Mouse (Mus musculus): ENCODE measurements around the gene Arid5a.

The Arid5a gene

DNA sequence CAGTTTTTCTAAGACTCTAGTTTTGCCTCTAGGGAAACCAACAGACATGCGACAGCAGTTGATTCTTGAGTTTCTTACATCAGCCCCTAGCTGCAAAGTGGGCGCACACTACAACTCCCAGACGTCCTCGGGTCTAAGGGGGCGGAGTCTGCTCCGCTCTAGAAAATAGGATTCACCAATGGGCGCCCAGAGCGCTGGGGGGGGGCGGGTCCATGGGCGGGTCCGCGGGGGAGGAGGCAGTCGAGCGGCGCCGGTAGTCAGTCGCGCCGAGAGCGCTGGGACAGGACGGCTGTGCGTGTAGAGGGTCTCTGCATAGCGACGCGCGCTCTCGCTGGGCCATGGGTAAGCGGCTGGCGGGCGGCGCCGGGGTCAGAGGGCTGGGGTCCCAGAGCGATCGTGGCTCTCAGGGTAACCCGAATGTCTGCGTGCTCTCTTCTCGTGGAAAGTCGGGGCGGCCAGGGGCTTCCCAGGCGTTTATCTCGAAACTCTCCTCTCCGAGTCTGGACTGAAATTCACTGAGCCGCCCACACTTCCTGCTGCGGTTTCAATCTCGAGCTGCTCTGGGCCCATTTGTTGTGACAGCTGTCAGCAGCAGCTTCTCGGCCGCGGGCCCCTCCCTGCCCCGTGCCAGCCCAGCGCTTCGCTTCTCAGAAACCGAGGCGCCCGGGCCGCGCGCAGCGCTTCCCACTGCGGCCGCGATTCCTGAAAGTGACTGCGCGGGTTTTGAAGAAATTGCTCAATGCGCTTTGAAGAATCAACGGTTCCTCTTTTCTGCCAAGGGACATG, at the start of gene Arid5a:
Arid5a (plus strand) TSS at position 239 of the 786 bp plus-strand sequence.
- peak; percentile 86 to 92 for DNase-seq

DNA sequence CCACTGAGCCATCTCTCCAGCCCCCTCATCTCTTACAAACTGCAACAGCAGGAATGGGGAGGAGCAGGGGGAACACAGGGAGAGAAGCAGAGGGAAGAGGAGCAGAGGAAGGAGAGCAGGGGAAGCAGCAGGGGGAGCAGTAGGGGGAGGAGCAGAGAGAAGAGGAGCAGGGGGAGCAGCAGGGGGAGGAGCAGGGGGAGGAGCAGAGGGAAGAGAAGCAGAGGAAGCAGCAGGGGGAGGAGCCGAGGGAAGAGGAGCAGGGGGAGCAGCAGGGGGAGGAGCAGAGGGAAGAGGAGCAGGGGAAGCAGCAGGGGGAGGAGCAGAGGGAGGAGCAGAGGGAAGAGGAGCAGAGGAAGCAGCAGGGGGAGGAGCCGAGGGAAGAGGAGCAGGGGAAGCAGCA, 48.9 kb upstream of the Arid5a start:
- DNase-seq: no peak

DNA sequence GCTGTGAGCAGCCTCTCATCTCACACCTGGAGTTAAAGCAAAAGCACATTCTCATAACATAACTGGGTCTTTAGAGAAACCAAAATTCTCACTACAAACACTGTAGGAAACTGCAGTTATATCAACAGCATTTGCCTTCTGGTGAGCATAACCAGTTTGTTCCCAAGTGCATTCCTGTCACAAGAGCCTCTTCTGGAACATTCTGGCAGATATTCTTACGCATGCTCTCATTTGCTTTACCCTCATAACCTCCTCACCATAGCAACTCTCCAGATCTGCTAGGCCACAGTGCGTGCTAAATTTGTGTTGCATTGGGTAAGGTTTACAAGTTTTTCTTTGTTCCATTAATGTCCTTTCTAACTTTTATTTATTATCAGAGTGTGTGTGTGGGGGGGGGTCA, 48.3 kb upstream of the Arid5a start:
- DNase-seq: no peak

DNA sequence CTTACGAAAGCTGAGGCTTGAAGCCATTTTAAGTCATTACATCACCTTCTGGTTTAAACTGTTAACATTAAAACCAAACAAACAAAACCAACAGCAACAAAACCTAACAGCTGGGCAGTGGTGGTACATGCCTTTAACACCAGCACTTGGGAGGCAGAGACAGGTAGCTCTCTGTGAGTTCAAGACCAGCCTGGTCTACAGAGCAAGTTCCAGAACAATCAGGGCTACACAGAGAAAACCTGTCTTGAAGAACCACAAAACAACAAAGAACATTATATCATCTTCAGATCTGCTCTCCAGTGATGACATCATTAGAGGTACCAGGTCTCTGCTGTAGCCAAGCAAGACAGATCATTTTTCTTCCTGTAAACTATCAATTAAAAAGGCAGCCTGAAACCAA, 47.1 kb upstream of the Arid5a start:
- no peak for DNase-seq

DNA sequence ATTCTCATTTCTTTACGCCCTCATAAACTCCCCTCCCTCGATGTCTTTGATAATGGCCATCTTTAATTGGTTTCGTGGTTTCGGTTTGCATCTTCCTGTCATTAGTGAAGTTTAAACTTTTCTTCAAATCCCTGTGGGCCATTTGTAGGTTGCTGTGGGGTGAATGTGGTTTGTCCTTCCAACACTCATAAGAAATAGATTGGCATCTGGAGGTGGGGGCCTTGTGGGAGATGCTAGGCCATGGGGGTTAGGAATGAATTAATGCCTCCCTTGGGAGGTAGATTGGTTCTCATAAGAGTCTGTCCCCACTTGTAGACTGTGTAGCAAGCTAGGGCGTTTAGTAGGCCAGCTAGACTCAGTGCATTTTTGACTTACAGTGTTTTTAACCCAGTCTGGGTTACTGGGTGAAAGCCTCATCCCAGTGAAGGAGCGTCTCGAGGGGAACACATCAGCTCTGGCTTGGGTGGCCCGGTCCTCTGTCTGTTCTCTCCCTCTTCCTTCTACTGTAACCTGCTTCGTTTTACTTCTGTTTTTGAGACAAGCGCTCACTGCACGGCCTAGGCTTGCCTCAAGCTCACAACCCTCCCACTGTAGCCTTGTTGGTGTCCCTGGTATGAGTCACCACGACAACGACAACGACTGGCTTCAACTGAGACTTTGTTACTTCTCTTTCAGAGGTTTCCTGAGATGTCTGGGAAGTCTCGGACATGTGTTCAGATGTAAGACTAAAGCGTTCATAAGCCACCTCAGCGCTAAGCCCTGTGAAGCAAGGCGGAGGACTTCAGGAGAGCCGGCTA, 45.6 kb upstream of the Arid5a start:
- DNase-seq: no peak

DNA sequence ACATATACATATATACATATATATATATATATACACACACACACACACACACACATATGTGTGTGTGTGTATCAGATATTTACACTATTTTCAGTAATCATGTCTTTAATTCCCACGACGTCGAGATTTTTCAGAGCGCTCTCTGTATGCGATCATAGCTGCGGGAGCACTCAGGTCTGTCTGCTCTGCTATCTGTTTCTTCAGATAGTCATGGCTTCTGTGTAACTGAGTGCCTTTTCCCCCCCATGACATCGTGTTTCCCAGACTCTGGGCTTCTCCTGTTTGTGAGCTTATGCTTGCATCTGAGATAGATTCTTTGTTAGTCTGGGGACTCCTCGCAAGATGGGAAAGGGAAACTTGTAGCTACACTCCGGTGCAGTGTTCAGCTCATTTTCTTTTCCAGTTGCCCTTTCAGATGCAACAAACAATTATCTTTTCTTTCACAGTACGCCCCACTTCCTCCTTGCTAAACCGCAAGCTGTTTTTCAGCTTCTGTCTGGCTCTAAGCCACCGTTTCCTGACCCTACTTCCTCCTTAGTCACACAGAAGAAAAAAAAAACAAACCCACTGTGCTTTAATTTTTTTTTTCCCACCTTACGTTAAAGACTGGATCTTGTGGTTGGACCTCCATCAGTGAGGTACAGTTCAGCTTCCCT, 43.6 kb upstream of the Arid5a start:
- DNase-seq: no peak

DNA sequence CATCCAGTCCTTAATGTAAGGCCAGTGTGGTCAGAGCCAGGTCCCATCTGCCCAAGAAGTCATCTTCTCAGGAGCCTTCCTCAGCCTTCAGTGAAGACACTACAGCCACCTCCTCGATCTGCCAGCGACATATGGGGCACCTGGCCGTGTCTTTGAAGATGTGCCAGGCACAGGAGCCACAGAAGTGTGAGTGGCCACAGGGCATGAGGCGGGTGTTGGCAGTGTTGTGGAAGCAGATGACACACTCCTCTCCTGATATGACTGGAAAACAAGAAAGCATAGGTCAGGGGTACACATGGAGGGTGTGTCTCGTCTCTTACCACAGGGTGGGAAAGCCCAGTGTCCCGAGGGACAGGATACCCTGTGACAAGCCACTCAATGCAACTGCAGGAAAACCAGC, 41.2 kb upstream of the Arid5a start:
- DNase-seq: peak; percentile 90 to 91

DNA sequence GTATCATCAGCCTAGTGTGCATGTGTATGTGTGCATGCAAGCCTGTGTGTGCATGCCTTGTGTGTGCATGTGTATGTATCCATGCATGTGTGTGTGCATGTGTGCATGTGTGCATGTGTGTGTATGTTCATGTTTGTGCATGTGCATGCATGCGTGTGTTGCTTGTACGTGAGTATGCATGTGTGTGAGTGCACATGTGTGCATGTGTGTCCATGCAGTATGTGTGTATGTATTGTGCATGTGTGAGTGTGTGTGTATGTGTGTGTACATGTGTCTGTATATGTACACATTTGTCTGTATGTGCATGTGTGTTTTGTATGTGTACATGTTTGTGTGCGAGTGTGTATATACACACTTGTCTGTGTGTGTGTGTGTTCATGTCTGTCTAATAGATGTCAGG, 39.9 kb upstream of the Arid5a start:
- no peak for DNase-seq

DNA sequence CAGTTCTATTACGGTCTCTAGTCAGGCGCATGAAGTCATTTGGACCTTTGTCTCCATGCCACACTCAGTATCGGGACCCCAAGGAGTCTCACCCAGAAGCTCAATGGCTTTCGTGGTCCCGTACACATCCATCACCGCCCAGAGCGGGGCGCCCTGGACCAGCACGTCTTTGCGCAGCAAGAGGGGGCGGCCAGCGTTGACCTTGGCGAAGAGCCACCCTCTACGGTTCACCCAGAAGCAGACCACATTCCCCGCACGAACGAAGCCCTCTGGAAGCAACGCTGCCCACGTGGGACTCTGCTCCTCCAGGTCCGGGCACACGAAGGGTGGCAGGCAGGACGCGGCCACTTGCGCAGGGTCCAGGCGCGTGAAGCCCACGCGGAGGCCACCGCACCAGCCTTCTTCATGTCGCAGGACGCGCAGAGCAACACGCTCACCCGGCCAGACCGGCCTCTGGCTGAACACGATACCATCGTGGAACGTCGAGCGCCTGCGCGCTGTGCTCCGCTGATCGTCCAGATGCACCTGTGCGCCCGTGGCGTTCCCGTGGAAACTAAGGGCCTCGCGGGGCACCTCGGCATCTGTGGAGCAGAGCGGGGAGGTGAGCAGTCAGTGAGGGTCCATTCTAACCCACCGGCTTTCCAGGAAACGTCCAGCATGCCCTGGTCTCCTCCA, 38.3 kb upstream of the Arid5a start:
- DNase-seq: peak in 1 of 2 experiments; percentile 19

DNA sequence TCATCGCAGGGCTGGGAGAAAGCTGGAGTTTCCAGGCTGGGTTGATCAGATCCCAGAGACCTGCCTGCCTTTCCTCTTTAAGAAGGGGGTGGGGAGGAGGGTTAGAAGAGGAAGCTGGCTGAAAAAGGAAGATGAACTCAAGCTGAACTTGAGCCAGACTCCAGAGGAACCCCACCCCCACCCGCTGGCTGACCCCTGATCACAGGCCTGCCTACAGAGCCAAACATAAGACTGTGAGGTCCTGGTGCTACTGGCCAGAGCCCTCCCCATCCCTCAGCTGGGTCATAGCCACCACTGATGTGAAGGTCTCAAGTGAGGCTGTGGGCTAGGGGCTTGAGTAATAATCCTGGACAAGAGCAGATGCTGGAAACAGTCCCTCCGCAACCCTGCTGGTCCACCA, 36.9 kb upstream of the Arid5a start:
- DNase-seq: no peak

DNA sequence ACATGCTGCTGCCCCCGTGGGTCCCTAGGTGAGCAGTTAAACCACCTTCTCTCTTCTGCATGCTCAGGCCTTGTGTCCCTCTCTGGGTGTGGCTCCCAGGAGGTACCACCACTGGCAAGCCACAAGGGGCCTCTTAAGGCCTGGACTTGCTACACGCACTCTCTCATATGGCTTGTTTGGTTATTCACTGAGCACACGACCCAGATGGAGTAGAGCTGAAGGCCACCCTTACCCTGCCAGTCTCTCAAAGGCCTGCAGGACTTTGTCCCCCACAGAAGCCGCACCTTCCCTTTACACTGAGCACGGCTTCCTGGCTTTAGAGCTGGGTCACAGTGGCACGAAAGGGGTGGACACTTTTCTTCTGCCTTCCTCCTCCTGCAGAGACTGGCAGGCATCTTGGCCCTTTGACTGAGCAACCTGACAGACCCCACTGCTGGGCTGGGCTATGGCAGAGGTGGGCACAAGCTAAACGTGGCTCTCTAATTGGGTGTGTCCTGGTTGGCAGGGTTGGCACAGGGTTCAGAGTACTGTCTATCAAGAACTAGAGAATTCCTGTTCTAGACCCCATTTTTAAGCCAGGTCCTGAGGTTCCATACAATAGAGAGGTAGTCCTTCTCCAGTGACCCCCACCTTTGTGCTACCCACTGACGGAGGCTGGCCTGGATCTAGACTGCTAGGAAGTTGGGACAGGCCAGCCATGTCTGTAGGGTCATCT, 35.9 kb upstream of the Arid5a start:
- DNase-seq: no peak

DNA sequence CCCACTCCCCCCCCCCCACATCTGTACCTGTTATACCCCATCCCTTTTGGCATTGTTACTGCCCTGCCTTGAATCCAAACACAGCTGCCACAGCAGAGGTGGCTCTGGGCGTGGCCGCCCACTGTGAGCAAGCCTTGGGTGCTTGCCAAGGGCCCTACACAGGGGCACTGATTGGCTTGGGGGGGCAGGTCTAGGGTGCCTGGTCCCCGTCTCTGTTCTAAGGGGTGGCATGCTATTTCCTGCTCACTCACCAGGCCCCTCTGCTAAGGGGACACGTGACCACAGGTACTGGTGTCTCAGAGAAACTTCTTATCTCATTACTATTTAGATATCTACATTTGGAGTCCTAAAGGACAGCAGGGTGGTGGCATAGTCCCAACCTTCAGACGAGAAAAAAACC, 35.0 kb upstream of the Arid5a start:
- no peak for DNase-seq

DNA sequence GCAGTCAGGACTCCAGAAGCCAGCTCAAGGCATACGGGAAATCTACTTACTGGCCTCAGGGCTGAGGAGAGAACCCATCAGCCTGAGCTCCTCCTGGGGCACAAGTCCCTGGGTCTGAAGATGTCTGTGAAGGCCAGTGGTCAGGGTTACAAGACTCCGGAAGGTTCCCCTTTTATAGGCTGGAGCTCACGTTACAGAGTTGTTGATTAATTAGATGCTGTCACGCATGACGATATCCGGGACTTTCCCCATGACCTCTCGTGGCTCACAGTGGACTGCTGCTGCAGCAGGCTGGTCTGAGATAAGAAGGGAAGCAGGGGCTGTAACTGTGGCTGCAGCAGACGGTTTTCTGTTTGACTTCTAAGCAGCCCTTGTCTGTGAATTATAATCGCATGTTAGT, 34.2 kb upstream of the Arid5a start:
- no peak for DNase-seq

DNA sequence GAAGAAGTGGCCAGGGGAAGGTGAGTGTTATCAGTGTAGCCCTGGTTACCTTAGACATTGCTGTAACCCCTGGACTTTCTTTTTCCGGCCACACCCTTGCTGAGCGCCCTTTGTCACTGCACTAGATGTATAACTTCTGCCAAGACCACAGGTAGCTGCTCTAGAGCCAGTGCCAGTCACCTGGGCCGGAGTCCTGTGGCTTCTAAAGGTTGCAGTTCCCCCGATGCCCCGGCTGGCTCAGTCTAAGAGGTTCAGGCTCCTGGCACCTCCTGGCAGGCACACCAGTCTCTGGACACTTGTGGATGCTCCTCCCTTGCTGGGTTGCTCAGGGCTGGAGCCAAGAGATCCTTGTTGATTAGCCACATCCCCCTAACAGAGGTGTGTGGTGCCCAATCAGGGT, 33.1 kb upstream of the Arid5a start, which contains the start of gene Neurl3:
Neurl3 (minus strand) TSS at position 225 of the 400 bp plus-strand sequence.
- DNase-seq: no peak

DNA sequence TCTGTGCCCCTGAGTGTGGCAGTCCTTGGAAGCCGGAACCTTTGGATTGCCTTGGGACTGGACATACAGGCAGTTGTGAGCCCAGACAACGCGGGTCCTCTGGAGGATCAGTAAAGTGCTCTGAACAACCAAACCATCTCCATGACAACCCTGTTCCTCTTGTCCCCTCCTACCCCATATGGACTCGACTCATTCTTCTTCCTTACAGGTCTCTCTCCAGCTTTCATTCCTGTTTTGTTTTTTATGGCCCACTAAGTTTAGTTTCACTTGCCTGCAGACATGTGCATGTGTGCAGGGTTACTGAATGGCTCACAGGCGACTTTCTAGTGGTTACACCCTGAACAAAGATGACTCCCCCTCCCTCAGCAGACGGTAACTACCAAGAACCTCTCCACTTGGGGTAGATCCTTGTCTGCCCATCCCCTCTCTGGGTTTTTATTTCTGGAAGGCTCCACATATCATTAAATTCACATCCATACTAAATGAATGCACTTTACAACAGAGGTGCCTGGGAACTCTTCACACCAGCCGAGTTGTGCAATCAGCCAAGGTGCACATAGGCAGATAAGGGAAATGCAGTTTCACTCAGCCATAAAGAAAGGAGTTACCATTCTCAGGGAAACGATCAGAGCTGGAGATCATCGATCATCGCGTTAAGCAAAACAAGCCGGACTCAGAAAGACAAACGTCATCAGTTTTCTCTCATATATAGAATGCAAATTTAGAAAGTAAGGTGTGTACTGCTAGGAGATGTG, 31.7 kb upstream of the Arid5a start:
- no peak for DNase-seq

DNA sequence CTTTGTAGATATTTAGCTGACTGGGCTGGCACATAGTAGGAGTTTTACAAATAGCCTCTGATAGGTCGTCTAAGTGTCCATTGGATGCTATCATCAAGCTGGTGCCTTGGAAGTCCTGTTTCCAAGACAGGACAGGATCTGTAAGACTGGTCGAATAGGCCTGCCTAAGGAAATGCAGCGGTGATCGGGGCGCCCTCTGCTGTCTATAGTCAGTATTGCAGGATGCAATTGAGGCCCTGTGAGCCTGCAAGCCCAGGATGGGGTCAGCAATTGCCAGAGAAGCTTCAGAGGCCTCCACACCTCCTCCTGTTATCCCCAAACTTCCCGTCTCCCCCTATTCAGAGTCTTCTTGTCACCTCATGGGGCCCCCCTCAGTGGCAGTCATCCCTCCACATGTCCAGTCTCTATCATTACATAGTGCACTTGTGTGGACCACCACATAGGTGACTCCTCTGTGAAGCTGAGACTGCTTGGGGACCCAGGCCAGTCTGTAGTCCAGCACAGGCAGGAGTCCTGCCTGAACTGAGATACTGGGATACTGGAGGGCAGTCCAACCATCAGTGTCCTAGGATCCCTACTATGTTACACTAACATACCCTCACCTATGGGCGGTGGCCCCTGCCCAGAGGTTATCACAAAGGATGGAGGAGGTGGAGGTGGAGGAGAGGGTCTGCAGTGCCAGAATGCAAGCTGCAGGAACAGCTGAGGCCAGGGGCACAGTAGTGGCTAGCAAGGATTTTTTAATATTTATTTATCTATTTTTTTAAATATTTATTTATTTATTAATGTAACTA, 30.1 kb upstream of the Arid5a start:
- peak; percentile 86 to 90 for DNase-seq

DNA sequence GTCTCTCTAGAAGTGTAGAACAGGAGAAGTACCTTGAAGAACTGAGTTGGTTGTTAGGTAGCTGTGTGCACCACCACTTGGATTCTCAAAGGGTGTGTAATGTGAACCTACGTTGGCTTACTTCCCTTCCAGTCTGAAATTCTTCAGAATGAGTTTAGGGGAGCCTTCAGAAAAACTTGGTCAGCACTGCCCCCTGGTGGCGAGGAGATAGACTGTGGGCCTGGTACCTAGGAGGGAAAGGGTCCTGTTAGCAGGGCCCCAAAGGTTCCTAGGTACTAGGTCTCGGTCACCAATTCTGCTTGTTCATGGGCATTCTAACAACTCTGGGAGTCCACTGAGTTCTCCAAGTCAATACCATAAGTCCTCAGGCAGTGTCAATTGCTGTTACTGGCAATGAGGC, 28.3 kb upstream of the Arid5a start:
- peak; percentile 86 to 92 for DNase-seq

DNA sequence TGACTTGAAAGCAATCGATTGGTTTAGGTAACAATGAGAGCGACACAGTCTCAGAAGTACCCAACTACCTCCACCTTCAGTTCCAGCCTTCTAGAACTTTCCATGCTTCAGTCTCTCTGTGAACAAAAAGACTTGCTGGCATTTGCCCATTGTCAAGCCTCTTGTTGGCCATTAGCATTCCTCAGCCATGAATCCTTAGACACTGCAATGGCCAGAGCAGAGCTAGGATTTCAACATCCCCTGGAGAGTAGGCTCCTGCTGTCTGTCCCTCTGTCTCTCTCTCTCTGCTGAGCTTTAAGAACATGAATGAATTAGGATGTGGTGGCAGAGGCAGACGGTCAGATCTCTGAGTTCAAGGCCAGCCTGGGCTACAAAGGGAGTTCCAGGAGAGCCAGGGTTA, 26.6 kb upstream of the Arid5a start:
- DNase-seq: no peak

DNA sequence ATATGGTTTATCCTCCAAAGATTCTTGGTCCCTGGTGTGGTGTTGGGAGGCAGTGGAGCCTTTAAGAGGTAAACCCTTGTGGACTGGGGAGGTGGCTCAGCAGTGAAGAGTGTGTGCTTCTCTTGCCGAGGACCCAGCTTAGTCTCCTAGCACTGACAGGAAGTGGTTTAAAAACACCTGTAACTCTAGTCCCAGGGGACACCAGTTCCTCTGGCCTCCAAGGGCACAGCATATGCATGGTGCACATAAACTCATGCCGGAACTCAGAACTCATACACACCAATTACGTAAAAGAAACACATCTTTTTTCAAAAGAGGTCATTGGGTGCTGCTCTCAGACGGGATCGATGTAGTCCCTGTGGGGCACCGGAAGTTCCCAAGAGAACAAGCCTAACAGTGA, 25.7 kb upstream of the Arid5a start:
- DNase-seq: no peak

DNA sequence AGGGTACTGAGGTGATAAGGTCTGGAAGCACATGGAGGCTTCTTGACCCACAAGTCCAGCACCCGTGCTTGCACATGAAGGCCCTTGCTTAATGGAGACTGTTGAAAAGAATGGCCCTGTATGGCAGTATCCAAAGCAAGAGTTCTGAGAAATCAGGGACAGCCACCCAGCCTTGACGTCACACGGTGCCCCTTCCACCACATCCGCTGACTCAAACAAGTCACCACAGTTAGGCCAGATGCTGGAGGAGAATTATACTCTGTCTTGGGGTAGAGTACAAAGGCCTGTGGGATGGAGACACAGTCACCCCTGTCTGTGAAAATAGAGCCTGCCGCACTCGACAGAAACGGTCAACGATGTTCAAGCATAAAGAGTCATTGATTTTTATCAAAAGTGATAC, 14.1 kb upstream of the Arid5a start:
- no peak for DNase-seq

DNA sequence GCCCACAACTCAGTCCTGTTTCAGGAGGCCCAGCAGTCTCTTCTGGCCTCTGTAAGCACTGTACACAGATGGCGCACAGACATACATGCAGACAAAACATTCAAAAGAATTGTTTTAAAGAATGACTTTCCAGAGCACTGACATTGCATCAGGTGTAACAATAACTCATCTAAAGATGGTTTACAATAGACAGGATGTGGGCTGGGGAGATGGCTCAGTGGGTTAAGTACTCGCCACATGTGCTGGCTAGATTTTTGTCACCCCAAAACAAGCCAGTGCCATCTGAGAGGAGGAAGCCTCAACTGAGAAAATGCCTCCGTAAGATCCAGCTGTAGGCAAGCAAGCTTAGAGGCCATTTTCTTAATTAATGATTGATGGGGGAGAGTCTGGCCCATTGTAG, 13.1 kb upstream of the Arid5a start:
- DNase-seq: no peak
